Mouse (Mus musculus) thymus, adult 2 months (tissue): ENCODE data around the gene S100a5. TPM values are rescaled to one million over a fixed set of nuclear protein-coding genes. Genes with fewer than 3 reads are reported as not detected.

ENCODE experiments used
- DNase-seq: peaks from one replicate; pipeline ENCODE4 v3.0.0; 2021
- H3K27ac ChIP-seq: fragments of 200-500 bp; 2 replicates; pipeline ENCODE4 v1.5.1; 2012; ENCODE audit warnings: low read length, control low read depth; ENCODE audit not compliant: control insufficient read depth, insufficient read depth
- H3K27me3 ChIP-seq: fragments of 200-500 bp; 2 replicates; pipeline ENCODE4 v1.6.1; 2012; ENCODE audit warnings: mild to moderate bottlenecking, low read length, moderate library complexity, mixed read lengths; ENCODE audit not compliant: control insufficient read depth, insufficient read depth
- H3K36me3 ChIP-seq: fragments of 200-500 bp; 2 replicates; pipeline ENCODE4 v1.6.1; 2012; ENCODE audit warnings: mild to moderate bottlenecking, low read length, moderate library complexity; ENCODE audit not compliant: control insufficient read depth, insufficient read depth
- H3K4me1 ChIP-seq: fragments of 200-500 bp; replicated peaks from 2 replicates; pipeline ENCODE4 v1.6.1; 2012; ENCODE audit warnings: low read length; ENCODE audit not compliant: control insufficient read depth, insufficient read depth
- H3K4me3 ChIP-seq: fragments of 200-500 bp; 2 replicates; pipeline ENCODE4 v1.5.1; 2012; ENCODE audit warnings: mild to moderate bottlenecking, low read length, control low read depth, moderate library complexity; ENCODE audit not compliant: control insufficient read depth, insufficient read depth
- CTCF ChIP-seq: fragments of 200-500 bp; IDR thresholded peaks from 2 replicates; pipeline ENCODE4 v1.5.1; 2012; ENCODE audit warnings: mild to moderate bottlenecking, control low read depth, low read length, moderate library complexity, borderline replicate concordance; ENCODE audit not compliant: control insufficient read depth, poor library complexity, insufficient read depth; ENCODE audit errors: extremely low read depth
- POLR2A ChIP-seq: fragments of 200-500 bp; IDR thresholded peaks from 2 replicates; pipeline ENCODE4 v1.6.1; 2012; ENCODE audit warnings: mild to moderate bottlenecking, low read length, control low read depth, moderate library complexity; ENCODE audit not compliant: control insufficient read depth, poor library complexity, insufficient read depth; ENCODE audit errors: extremely low read depth
- WGBS: fragments of 180-500 bp; shearing (Covaris S2); methylation state at CpG from one replicate; pipeline ENCODE4 v1.1.7; 2018; 5-methylcytosine and 5-hydroxymethylcytosine counted together
- polyA plus RNA-seq: library from polyadenylated mRNA; depleted of rRNA; stranded (reverse); fragments of >200 nt; gene quantifications from 2 replicates; pipeline ENCODE4 v1.2.3, GENCODE M21; 2012

The S100a5 gene
- polyA plus RNA-seq, 1 experiment, result not detected

DNA sequence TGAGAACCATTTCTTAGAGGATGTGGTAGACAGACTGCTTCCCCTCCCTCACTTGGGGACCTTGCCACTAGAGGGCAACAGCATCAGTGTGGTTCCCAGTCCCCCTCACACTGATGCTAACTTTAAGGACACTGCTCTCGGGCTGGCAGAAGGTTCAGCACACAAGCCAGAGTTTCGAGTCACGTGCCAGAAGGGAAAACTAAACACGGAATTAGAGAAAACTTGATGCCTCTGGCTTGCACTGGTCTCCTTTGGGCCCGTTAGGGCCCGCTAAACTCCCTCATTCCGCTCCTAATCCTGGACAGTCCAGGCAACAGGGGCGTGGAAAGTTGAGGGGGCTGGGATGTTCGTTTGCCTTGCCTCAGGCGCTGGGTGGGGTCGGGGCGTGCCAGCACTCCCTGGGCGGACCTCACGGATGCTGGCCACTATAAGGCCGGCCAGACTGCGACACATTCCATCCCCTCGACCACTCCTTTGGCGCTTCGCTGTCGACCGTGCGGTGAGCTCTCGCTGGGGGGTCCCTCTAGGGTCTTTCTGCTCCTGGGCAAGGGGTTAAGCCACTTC, 4.5 kb downstream of the S100a5 start, which contains the start of gene S100a6:
Gene S100a6 (plus strand): TSS at position 155 of the 564 bp plus-strand sequence.
- TF ChIP-seq CTCF (peak; percentile 66; the same call in 1 of the 2 replicates), POLR2A (no peak)
- Histone ChIP-seq H3K4me1 (peaks cover 24% of the 10 kb centered on the region), H3K27me3 (no peaks in the 10 kb centered on the region), H3K4me3 (peak within 1 kb of the TSS; percentile 13), H3K27ac (no peak within 1 kb of the TSS), H3K36me3 (no peaks in the 10 kb centered on the region)
- peak; percentile 86 for DNase-seq
- 11% methylated on average over 23 of the region's 23 CpGs for WGBS

- WGBS, result 49% methylated on average over 7 of the region's 7 CpGs
- TF ChIP-seq CTCF (no peak), POLR2A (no peak)
- Histone ChIP-seq H3K27ac (no peak overlapping the region), H3K27me3 (no peaks in the 10 kb centered on the region), H3K36me3 (no peaks in the 10 kb centered on the region), H3K4me1 (peaks cover 24% of the 10 kb centered on the region), H3K4me3 (peak overlapping the region; percentile 13; the same call in 1 of the 2 replicates)
- no peak for DNase-seq
These were observed 5.3 kb downstream of the S100a5 start for GRCm38 (mm10) chr3:90613461-90614147.

GRCm38 (mm10) chr3:90614148-90614530, 5.8 kb downstream of the S100a5 start:
- Histone ChIP-seq H3K27me3 (no peaks in the 10 kb centered on the region), H3K4me1 (peaks cover 22% of the 10 kb centered on the region), H3K4me3 (no peak overlapping the region), H3K27ac (no peak overlapping the region), H3K36me3 (no peaks in the 10 kb centered on the region)
- TF ChIP-seq POLR2A (no peak), CTCF (no peak)
- 86% methylated on average over 6 of the region's 6 CpGs for WGBS
- DNase-seq, result no peak

DNA sequence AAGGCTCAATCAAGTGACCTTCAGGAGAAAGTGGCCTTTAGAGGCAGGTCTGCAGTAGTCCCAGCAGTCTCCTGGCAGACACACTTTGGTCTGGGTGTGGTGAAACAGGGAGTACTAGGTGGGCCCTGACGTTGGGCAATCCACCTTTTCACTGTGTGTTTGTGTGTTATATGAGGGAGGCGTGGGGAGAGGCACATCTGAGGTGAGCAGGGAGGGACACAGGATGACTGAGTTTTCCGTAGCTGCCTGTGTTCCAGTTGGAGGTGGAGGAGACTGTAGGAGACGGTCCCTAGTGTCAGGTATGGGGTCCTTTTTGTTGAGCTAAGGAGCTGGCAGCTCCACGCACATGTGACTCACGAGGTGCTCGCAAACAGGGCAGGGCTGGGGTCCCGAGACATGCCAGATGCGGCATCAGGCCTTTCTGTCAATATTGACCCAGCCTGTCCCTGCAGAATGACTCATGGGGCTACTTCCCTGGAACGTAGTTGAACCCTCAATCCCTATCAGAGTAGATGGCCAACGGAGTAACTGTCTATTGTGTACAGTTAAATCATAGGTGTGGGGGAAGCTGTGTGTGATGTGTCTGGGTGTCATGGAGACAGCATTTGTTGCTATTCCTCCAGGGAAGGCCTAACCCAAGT, 6.4 kb downstream of the S100a5 start:
- DNase-seq, result no peak
- TF ChIP-seq CTCF (no peak), POLR2A (no peak)
- H3K27me3 ChIP-seq, result no peaks in the 10 kb centered on the region
- WGBS, result 90% methylated on average over 11 of the region's 11 CpGs
- peaks cover 21% of the 10 kb centered on the region for H3K4me1 ChIP-seq
- no peak overlapping the region for H3K27ac ChIP-seq
- H3K36me3 ChIP-seq, result no peaks in the 10 kb centered on the region
- H3K4me3 ChIP-seq, result no peak overlapping the region

GRCm38 (mm10) chr3:90615415-90615814, 7.1 kb downstream of the S100a5 start:
- WGBS, result 0% methylated on average over 7 of the region's 7 CpGs
- Histone ChIP-seq H3K36me3 (no peaks in the 10 kb centered on the region), H3K27me3 (no peaks in the 10 kb centered on the region), H3K4me3 (no peak overlapping the region), H3K27ac (no peak overlapping the region), H3K4me1 (peaks cover 21% of the 10 kb centered on the region)
- 0 out of 2 replicates have a peak, but pooled peaks have one; percentile 22 for TF ChIP-seq POLR2A
- peak; percentile 72; the same call in 1 of the 2 replicates for TF ChIP-seq CTCF
- DNase-seq, result peak; percentile 80

DNA sequence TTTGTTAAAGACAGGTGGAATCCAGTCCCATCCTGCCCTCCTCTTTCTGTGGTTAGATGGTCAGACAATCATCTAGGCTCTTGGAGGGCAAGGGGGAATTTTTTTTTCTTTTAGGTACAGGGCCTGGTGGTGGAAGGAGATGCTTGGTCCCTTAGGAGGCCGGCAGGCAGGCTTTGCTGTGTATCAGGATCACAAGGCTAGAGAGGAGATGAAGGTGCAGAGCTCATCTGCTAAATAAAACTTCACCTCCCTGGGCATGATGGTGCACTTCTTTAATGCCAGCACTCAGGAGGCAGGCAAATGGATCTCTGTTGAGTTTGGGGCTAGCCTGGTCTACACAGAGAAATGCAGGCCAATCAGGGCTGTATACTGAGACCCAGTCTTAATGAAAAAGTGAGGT, 7.6 kb downstream of the S100a5 start:
- TF ChIP-seq CTCF, result no peak
- TF ChIP-seq POLR2A, result no peak
- H3K4me1 ChIP-seq, result peaks cover 21% of the 10 kb centered on the region
- 77% methylated on average over 1 of the region's 1 CpGs for WGBS
- no peak overlapping the region for H3K27ac ChIP-seq
- H3K4me3 ChIP-seq, result no peak overlapping the region
- H3K36me3 ChIP-seq, result no peaks in the 10 kb centered on the region
- no peak for DNase-seq
- no peaks in the 10 kb centered on the region for H3K27me3 ChIP-seq
